Mouse (Mus musculus): ENCODE measurements around the gene Scp2.
"Not testable (repeated sequence)": the region's sequence is repeated elsewhere in the genome, so short reads cannot be mapped to it uniquely, and the experiment has no call there.

Scp2 gene

GRCm38 (mm10) chr4:108144880-108145279, at the start of gene Scp2:
Scp2 (minus strand) TSS chr4:108144998.
- DNase-seq (ENCODE audit: low read depth, low spot score) = no peak

- no peak for DNase-seq (ENCODE audit: low read depth, low spot score)
Observed at GRCm38 (mm10) chr4:108192821-108193323, 48.1 kb upstream of the Scp2 start.

- DNase-seq (ENCODE audit: low read depth, low spot score) = no peak
Observed at GRCm38 (mm10) chr4:108182278-108182677, 37.5 kb upstream of the Scp2 start.

- DNase-seq (ENCODE audit: low read depth, low spot score) = no peak
Observed at GRCm38 (mm10) chr4:108168056-108168455, 23.3 kb upstream of the Scp2 start.

GRCm38 (mm10) chr4:108166874-108167273, 22.1 kb upstream of the Scp2 start:
- DNase-seq (ENCODE audit: low read depth, low spot score) = no peak

- DNase-seq (ENCODE audit: low read depth, low spot score) = no peak
Observed at GRCm38 (mm10) chr4:108165152-108165895, 20.5 kb upstream of the Scp2 start, which contains the start of gene Echdc2. Echdc2 (plus strand) TSS chr4:108165437.

- no peak for DNase-seq (ENCODE audit: low read depth, low spot score)
Observed at GRCm38 (mm10) chr4:108163291-108163690, 18.5 kb upstream of the Scp2 start.

- DNase-seq (ENCODE audit: low read depth, low spot score) = no peak
Observed at GRCm38 (mm10) chr4:108161936-108162335, 17.1 kb upstream of the Scp2 start.

- not testable (repeated sequence) for DNase-seq (ENCODE audit: low read depth, low spot score)
Observed at GRCm38 (mm10) chr4:108155141-108155540, 10.3 kb upstream of the Scp2 start.

GRCm38 (mm10) chr4:108145554-108145953, 756 bp upstream of the Scp2 start:
- DNase-seq (ENCODE audit: low read depth, low spot score) = not testable (repeated sequence)

GRCm38 (mm10) chr4:108143778-108144177, 1.0 kb downstream of the Scp2 start:
- DNase-seq (ENCODE audit: low read depth, low spot score) = no peak

GRCm38 (mm10) chr4:108143178-108143577, 1.6 kb downstream of the Scp2 start:
- not testable (repeated sequence) for DNase-seq (ENCODE audit: low read depth, low spot score)

- DNase-seq (ENCODE audit: low read depth, low spot score) = no peak
Observed at GRCm38 (mm10) chr4:108136938-108137337, 7.9 kb downstream of the Scp2 start.

GRCm38 (mm10) chr4:108130452-108130851, 14.3 kb downstream of the Scp2 start:
- DNase-seq (ENCODE audit: low read depth, low spot score) = no peak

GRCm38 (mm10) chr4:108128339-108128738, 16.5 kb downstream of the Scp2 start:
- DNase-seq (ENCODE audit: low read depth, low spot score) = no peak

GRCm38 (mm10) chr4:108127516-108127915, 17.3 kb downstream of the Scp2 start:
- DNase-seq (ENCODE audit: low read depth, low spot score) = no peak

- DNase-seq (ENCODE audit: low read depth, low spot score) = no peak
Observed at GRCm38 (mm10) chr4:108126260-108126659, 18.5 kb downstream of the Scp2 start.

GRCm38 (mm10) chr4:108124104-108124503, 20.7 kb downstream of the Scp2 start:
- no peak for DNase-seq (ENCODE audit: low read depth, low spot score)

GRCm38 (mm10) chr4:108117924-108118876, 26.6 kb downstream of the Scp2 start:
- DNase-seq (ENCODE audit: low read depth, low spot score) = peak; percentile 61

GRCm38 (mm10) chr4:108117488-108117887, 27.3 kb downstream of the Scp2 start:
- DNase-seq (ENCODE audit: low read depth, low spot score) = no peak

GRCm38 (mm10) chr4:108116466-108116865, 28.3 kb downstream of the Scp2 start:
- DNase-seq (ENCODE audit: low read depth, low spot score) = no peak

GRCm38 (mm10) chr4:108110706-108111105, 34.1 kb downstream of the Scp2 start:
- DNase-seq (ENCODE audit: low read depth, low spot score) = no peak
